In genomic region chr11:118085961-118086360, GRCm38 (mm10) we compare ENCODE assay signal across 13 mouse cellular contexts.
"Had no signal": no experiment of that assay in that cellular context is flagged by ENCODE, and none has a peak within 500 bp of the region (broad histone marks: within the 10 kb centered on the region; RNA-seq: fewer than 3 reads in every experiment).

No protein-coding gene starts in this region.

- H3K36me3 ChIP-seq: kidney, embryonic 15.5 days; liver, embryonic 12.5 days; midbrain, embryonic 13.5 days; neural tube, embryonic 12.5 days; stomach, embryonic 15.5 days had no signal

- H3K27me3 ChIP-seq: midbrain, embryonic 13.5 days; neural tube, embryonic 12.5 days; stomach, embryonic 15.5 days had no signal

- ATAC-seq: intestine, embryonic 16.5 days; liver, embryonic 12.5 days; midbrain, embryonic 13.5 days had no signal

- DNase-seq: kidney, adult 2 months; kidney, postnatal 14 days; left cerebral cortex, postnatal 4 days; lung, embryonic 14.5 days; lung, postnatal 10 days; retina, postnatal 1 day had no signal

- H3K27ac ChIP-seq: kidney, embryonic 15.5 days; liver, embryonic 12.5 days; midbrain, embryonic 13.5 days; neural tube, embryonic 12.5 days; stomach, embryonic 15.5 days had no signal

- H3K4me1 ChIP-seq: midbrain, embryonic 13.5 days had no signal

- H3K9me3 ChIP-seq: liver, embryonic 12.5 days; midbrain, embryonic 13.5 days; neural tube, embryonic 12.5 days; stomach, embryonic 15.5 days had no signal

- H3K4me3 ChIP-seq: kidney, embryonic 15.5 days; liver, embryonic 12.5 days; midbrain, embryonic 13.5 days; myocyte; neural tube, embryonic 12.5 days; stomach, embryonic 15.5 days had no signal

- H3K9ac ChIP-seq: kidney, embryonic 15.5 days; liver, embryonic 12.5 days; lung, embryonic 14.5 days; midbrain, embryonic 13.5 days; neural tube, embryonic 12.5 days; stomach, embryonic 15.5 days had no signal

- H3K4me2 ChIP-seq: kidney, embryonic 15.5 days; liver, embryonic 12.5 days; lung, embryonic 14.5 days; midbrain, embryonic 13.5 days; neural tube, embryonic 12.5 days; stomach, embryonic 15.5 days had no signal
